Mouse (Mus musculus): ENCODE measurements at regions not wholly inside any gene's neighbourhood (a gene's known extent, or its start where the extent isn't known, plus 50 kb on each side); places are given as distances from the start of the nearest gene placed in this dataset.

DNA sequence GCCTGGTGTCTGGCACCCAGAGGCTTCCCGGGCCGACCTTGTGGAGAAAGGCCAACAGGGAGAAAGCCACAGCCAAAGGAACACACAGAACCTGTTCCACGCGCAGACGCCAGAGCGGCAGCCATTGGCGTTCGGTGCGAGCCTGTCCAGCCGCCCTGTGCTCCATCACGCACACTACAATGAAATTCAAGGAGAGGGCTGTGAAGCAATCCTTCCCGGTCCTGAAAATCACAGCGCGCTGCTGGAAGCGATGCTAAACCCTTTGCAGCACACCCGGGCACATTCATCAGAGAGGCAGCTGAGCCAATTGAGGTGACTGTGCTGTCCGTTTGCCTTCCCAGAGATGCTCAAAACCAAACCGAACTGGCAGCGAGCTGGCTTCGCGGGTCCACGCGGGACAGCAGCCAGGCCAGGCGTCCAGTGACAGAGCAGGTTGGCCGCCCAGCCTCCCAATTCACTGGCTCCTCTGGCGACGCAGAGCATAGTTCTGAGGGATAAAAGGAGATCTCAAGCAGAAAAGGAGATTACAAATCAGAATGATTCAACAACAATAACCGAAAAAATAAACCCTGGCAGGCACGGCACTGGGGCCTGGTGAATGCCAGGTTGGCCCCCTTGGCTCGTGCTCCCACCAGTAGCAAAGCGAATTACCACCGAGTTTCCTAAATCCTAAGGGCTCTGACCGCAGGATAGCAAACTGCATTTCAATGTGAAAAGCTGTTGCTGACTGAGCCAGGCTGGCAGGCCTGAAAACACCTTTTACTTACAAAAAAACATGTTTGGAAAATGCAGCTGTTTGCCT lies 83.1 kb upstream of the Foxd3 start:
- ATAC-seq, result peak; percentile 70
- Histone ChIP-seq H3K27ac (ENCODE audit: low read length) (no peak overlapping the region), H3K9ac (replicated peaks; ENCODE audit: low read depth) (no peak overlapping the region), H3K9me3 (ENCODE audit: low read length) (no peaks in the 10 kb centered on the region), H3K27me3 (replicated peaks; ENCODE audit: insufficient read depth, low read length) (peaks cover 6% of the 10 kb centered on the region; the same call in 1 of the 2 replicates), H3K36me3 (ENCODE audit: insufficient read depth, low read length) (no peaks in the 10 kb centered on the region), H3K4me2 (replicated peaks; ENCODE audit: low read depth, low read length) (peak overlapping the region; percentile 22; the same call in 1 of the 2 replicates), H3K4me1 (ENCODE audit: insufficient read depth, low read depth, low read length) (no peaks in the 10 kb centered on the region), H3K4me3 (ENCODE audit: low read depth, low read length) (no peak overlapping the region; the same call in 1 of the 2 replicates)
- TF ChIP-seq EP300 (IDR thresholded peaks at IDR 0.05) (no peak), CTCF (IDR thresholded peaks at IDR 0.05) (0 out of 2 replicates have a peak, but pooled peaks have one; percentile 12)
- DNase-seq (ENCODE audit: low spot score), result peak; percentile 55
- 4% methylated on average over 33 of the region's 33 CpGs for WGBS

DNA sequence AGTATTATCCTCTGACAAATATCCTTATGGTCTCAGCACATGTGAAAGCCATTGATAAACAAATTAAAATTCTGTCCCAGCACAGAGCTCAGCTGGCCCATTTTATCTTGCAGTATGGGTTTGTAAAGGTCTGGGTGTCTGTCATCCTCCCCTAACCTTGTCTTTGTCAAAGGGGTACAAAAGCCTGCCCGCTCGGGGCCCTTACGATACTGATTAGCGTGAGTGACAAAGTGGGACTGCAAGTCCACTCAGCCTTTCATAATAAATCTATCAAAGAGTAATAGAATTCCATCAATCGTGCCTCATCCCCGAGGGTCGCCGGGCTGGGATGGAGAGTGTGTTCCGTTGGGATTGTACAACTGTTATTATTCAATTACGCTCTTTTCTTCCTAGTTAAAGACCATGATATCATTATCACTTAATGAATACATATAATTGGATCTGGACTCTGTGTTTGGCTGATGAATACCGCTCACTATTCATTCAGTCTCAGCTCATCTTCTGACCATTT lies 82.0 kb upstream of the Foxd3 start:
- WGBS, result 32% methylated on average over 11 of the region's 11 CpGs
- no peaks in the 10 kb centered on the region for H3K4me1 ChIP-seq (ENCODE audit: insufficient read depth, low read depth, low read length)
- peaks cover 6% of the 10 kb centered on the region; the same call in 1 of the 2 replicates for H3K27me3 ChIP-seq (replicated peaks; ENCODE audit: insufficient read depth, low read length)
- H3K27ac ChIP-seq (ENCODE audit: low read length), result no peak overlapping the region
- H3K4me3 ChIP-seq (ENCODE audit: low read depth, low read length), result no peak overlapping the region
- no peaks in the 10 kb centered on the region for H3K9me3 ChIP-seq (ENCODE audit: low read length)
- H3K36me3 ChIP-seq (ENCODE audit: insufficient read depth, low read length), result no peaks in the 10 kb centered on the region
- no peak for TF ChIP-seq EP300 (IDR thresholded peaks at IDR 0.05)
- no peak for TF ChIP-seq CTCF (IDR thresholded peaks at IDR 0.05)
- ATAC-seq (peak; percentile 41; the same call in 1 of the 2 replicates), DNase-seq (ENCODE audit: low spot score) (peak; percentile 32)
- H3K4me2 ChIP-seq (replicated peaks; ENCODE audit: low read depth, low read length), result no peak overlapping the region
- no peak overlapping the region for H3K9ac ChIP-seq (replicated peaks; ENCODE audit: low read depth)

DNA sequence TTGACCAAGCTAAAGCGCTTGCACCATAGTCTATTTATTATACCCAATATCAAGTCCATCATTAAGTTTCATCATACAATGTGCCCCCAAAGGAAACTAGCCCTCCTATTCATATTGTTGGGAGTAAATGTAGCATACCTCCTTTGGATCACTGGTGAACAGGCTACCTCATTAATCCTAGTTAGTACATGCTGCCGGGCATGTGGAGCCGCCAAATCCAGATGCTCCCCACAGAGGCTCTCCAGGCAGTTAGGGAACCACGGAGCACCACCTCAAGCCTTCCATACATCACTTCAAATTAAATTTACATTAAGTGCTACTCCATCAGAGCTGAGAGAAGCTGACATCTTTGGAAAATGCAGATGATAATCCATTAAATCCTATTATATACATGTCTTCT lies 81.1 kb upstream of the Foxd3 start:
- Histone ChIP-seq H3K36me3 (ENCODE audit: insufficient read depth, low read length) (no peaks in the 10 kb centered on the region), H3K4me3 (ENCODE audit: low read depth, low read length) (no peak overlapping the region), H3K9ac (replicated peaks; ENCODE audit: low read depth) (no peak overlapping the region), H3K4me1 (ENCODE audit: insufficient read depth, low read depth, low read length) (no peaks in the 10 kb centered on the region), H3K9me3 (ENCODE audit: low read length) (no peaks in the 10 kb centered on the region), H3K4me2 (replicated peaks; ENCODE audit: low read depth, low read length) (no peak overlapping the region), H3K27ac (ENCODE audit: low read length) (no peak overlapping the region), H3K27me3 (replicated peaks; ENCODE audit: insufficient read depth, low read length) (peaks cover 6% of the 10 kb centered on the region; the same call in 1 of the 2 replicates)
- DNase-seq (ENCODE audit: low spot score), result no peak
- WGBS, result 35% methylated on average over 4 of the region's 4 CpGs
- TF ChIP-seq EP300 (IDR thresholded peaks at IDR 0.05), result no peak
- no peak for TF ChIP-seq CTCF (IDR thresholded peaks at IDR 0.05)
- no peak for ATAC-seq

DNA sequence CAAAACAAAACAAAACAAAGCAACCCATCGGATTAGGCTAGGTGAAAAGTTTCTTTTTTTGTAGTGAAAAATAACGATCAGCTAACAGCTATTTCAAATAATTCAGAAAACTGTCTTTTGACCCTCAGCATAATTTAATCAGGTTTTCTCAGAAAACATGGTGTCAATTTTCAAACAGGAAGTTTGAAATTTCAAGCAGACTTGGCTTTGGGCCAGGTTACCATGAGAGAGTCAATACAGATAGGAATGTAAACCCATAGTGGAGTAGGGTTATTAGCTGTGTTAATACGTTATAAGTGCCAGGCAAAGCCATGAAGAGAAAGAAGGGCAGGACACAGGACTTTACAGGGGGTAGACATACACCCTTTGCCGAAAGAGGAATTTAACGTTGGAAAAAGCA lies 58.3 kb upstream of the Foxd3 start:
- WGBS, result 45% methylated on average over 5 of the region's 5 CpGs
- no peaks in the 10 kb centered on the region for H3K27me3 ChIP-seq (replicated peaks; ENCODE audit: insufficient read depth, low read length)
- ATAC-seq (no peak), DNase-seq (ENCODE audit: low spot score) (peak; percentile 7)
- no peak for TF ChIP-seq CTCF (IDR thresholded peaks at IDR 0.05)
- no peak for TF ChIP-seq EP300 (IDR thresholded peaks at IDR 0.05)
- no peak overlapping the region for H3K4me2 ChIP-seq (replicated peaks; ENCODE audit: low read depth, low read length)
- H3K36me3 ChIP-seq (ENCODE audit: insufficient read depth, low read length), result no peaks in the 10 kb centered on the region
- no peaks in the 10 kb centered on the region for H3K9me3 ChIP-seq (ENCODE audit: low read length)
- no peak overlapping the region for H3K27ac ChIP-seq (ENCODE audit: low read length)
- no peak overlapping the region for H3K9ac ChIP-seq (replicated peaks; ENCODE audit: low read depth)
- H3K4me3 ChIP-seq (ENCODE audit: low read depth, low read length), result no peak overlapping the region
- H3K4me1 ChIP-seq (ENCODE audit: insufficient read depth, low read depth, low read length), result no peaks in the 10 kb centered on the region

DNA sequence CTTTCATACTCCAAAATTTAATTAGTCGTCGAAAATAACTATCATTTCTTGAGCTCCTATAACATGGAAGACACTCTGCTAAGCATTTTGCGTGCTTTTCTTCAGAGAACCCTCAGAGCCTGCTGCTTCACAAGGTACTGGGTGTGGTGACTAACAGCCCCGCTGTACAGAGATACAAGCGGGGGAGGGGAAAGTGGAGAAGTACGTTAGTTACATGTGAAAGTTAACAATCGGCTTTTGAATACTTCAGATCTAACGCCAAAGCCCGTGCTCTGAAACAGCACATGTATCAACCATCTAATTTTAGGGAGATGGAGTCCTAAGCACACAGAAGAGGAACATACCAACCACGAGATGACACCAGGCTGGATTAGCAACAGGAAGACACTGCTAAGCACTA lies 55.4 kb upstream of the Foxd3 start:
- no peak overlapping the region for H3K9ac ChIP-seq (replicated peaks; ENCODE audit: low read depth)
- no peaks in the 10 kb centered on the region for H3K36me3 ChIP-seq (ENCODE audit: insufficient read depth, low read length)
- H3K27me3 ChIP-seq (replicated peaks; ENCODE audit: insufficient read depth, low read length), result no peaks in the 10 kb centered on the region
- no peaks in the 10 kb centered on the region for H3K4me1 ChIP-seq (ENCODE audit: insufficient read depth, low read depth, low read length)
- no peak overlapping the region for H3K4me3 ChIP-seq (ENCODE audit: low read depth, low read length)
- H3K9me3 ChIP-seq (ENCODE audit: low read length), result no peaks in the 10 kb centered on the region
- H3K27ac ChIP-seq (ENCODE audit: low read length), result no peak overlapping the region
- ATAC-seq (no peak), DNase-seq (ENCODE audit: low spot score) (no peak)
- 37% methylated on average over 10 of the region's 10 CpGs for WGBS
- H3K4me2 ChIP-seq (replicated peaks; ENCODE audit: low read depth, low read length), result no peak overlapping the region
- TF ChIP-seq CTCF (IDR thresholded peaks at IDR 0.05), result no peak
- no peak for TF ChIP-seq EP300 (IDR thresholded peaks at IDR 0.05)

DNA sequence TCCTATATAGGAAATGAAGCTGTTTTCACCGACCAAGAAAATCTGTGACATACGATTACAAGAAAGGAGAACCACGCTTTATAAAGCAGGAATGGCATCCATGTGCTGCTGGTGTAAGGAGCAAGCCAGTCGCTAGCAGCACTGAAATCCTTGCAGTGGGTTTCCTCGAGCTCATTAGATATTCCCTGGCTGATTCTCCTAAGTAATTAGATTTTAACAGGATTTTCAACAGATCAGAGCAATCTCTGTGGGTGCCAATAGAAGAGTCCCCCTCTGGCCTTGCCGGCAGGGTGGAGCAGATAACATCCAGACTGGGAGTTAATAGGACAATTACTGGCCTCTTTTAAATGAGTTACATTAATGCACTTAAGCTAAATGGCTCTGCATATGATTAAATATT lies 54.6 kb upstream of the Foxd3 start:
- H3K9ac ChIP-seq (replicated peaks; ENCODE audit: low read depth), result no peak overlapping the region
- H3K9me3 ChIP-seq (ENCODE audit: low read length), result no peaks in the 10 kb centered on the region
- no peak overlapping the region for H3K4me2 ChIP-seq (replicated peaks; ENCODE audit: low read depth, low read length)
- DNase-seq (ENCODE audit: low spot score) (no peak), ATAC-seq (no peak)
- TF ChIP-seq CTCF (IDR thresholded peaks at IDR 0.05) (no peak), EP300 (IDR thresholded peaks at IDR 0.05) (no peak)
- no peak overlapping the region for H3K4me3 ChIP-seq (ENCODE audit: low read depth, low read length)
- no peaks in the 10 kb centered on the region for H3K27me3 ChIP-seq (replicated peaks; ENCODE audit: insufficient read depth, low read length)
- 46% methylated on average over 6 of the region's 6 CpGs for WGBS
- H3K36me3 ChIP-seq (ENCODE audit: insufficient read depth, low read length), result no peaks in the 10 kb centered on the region
- H3K27ac ChIP-seq (ENCODE audit: low read length), result no peak overlapping the region
- H3K4me1 ChIP-seq (ENCODE audit: insufficient read depth, low read depth, low read length), result no peaks in the 10 kb centered on the region
